Mouse (Mus musculus) hindbrain, embryonic 12.5 days (tissue): Measurements from ENCODE around the gene Stxbp1. TPM values are rescaled to one million over a fixed set of nuclear protein-coding genes. Genes with fewer than 3 reads are reported as not detected.

ENCODE experiments used
- ATAC-seq: fragments of 200-750 bp; cut with Nextera tagmentation; 2 replicates; pipeline ENCODE4 v1.8.0; 2017; ENCODE audit warnings: moderate TSS enrichment; ENCODE audit not compliant: low FRiP score
- H3K27ac ChIP-seq: fragments of 300-500 bp; sonication (generic); 2 replicates; pipeline ENCODE4 v1.5.1; 2016; ENCODE audit warnings: mild to moderate bottlenecking
- H3K27me3 ChIP-seq: fragments of 300-500 bp; sonication (generic); 2 replicates; pipeline ENCODE4 v1.6.1; 2016; ENCODE audit warnings: mild to moderate bottlenecking
- H3K36me3 ChIP-seq: fragments of 300-500 bp; sonication (generic); 2 replicates; pipeline ENCODE4 v1.6.1; 2016; ENCODE audit warnings: mild to moderate bottlenecking
- H3K4me1 ChIP-seq: fragments of 300-500 bp; sonication (generic); 2 replicates; pipeline ENCODE4 v1.6.1; 2016
- H3K4me2 ChIP-seq: fragments of 300-500 bp; sonication (generic); replicated peaks from 2 replicates; pipeline ENCODE4 v1.6.1; 2016; ENCODE audit warnings: mild to moderate bottlenecking
- H3K4me3 ChIP-seq: fragments of 300-500 bp; sonication (generic); 2 replicates; pipeline ENCODE4 v1.5.1; 2016; ENCODE audit warnings: mild to moderate bottlenecking
- H3K9ac ChIP-seq: fragments of 300-500 bp; sonication (generic); 2 replicates; pipeline ENCODE4 v1.6.1; 2016; ENCODE audit warnings: mild to moderate bottlenecking, moderate library complexity
- H3K9me3 ChIP-seq: fragments of 300-500 bp; sonication (generic); replicated peaks from 2 replicates; pipeline ENCODE4 v1.6.1; 2016; ENCODE audit warnings: mild to moderate bottlenecking
- WGBS: fragments of 180-500 bp; shearing (Covaris S2); methylation state at CpG from one replicate; pipeline ENCODE4 v1.1.7; 2016; 5-methylcytosine and 5-hydroxymethylcytosine counted together
- polyA plus RNA-seq: library from polyadenylated mRNA; unstranded; fragments of >200 nt; fragmentation: Nextera tagmentation; extraction: Ambion mirVana; gene quantifications from 2 replicates; pipeline ENCODE4 v1.2.1, GENCODE M21; 2016

The Stxbp1 gene
- polyA plus RNA-seq, 1 experiment from 2014 or later = 102 TPM

DNA sequence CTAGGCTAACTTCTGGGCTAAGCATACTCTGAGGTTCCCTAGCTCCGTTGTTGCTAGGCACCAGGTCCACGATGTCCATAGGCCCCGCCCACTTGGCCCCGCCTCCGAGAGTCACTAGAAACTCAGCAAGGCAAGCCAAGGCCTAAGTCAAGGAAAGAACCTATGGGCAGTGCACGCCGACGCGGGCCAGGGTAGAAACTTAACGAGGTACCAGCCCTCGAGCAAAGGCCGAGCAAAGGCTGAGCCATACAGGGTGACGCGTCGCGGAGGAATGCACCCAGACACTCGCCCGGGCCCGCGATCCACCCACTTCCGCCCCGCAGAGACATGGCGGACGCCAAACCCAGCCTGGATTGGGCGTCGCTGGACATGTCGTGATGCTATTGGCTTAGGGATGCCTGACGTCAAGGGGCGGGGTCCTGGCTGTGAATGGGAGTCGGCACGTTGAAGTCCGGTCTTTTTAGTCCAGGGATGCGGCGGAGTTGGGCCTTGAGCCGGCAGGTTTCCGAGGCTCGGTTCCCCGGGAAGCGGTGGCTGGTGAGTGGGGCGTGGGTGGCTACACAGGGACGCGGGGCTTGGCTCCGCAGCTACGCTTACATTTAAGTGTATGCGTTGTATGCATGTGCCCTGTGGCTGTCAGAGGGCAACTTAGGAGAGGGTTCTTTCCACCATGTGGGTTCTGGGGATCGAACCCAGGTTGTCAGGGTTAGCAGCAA is 71.5 kb downstream of the Stxbp1 start, which contains the start of the genes Ttc16 and Ptrh1:
Gene Ttc16 (minus strand): TSS at position 275 of the 716 bp plus-strand sequence.
Gene Ptrh1 (plus strand): TSS at position 428 of the 716 bp plus-strand sequence.
- H3K4me3 ChIP-seq = peak within 1 kb of the TSS; percentile 62
- WGBS = under 1% methylated on average over 46 of the region's 46 CpGs
- peak within 1 kb of the TSS; percentile 55 for H3K9ac ChIP-seq
- peak within 1 kb of the TSS; percentile 45 for H3K27ac ChIP-seq
- peak within 1 kb of the TSS; percentile 86 for H3K4me2 ChIP-seq
- peak; percentile 98 for ATAC-seq
- peaks cover 15% of the 10 kb centered on the region for H3K4me1 ChIP-seq
- H3K27me3 ChIP-seq = peaks cover 3% of the 10 kb centered on the region; the same call in 1 of the 2 replicates
- no peaks in the 10 kb centered on the region for H3K9me3 ChIP-seq
- H3K36me3 ChIP-seq = no peaks in the 10 kb centered on the region

DNA sequence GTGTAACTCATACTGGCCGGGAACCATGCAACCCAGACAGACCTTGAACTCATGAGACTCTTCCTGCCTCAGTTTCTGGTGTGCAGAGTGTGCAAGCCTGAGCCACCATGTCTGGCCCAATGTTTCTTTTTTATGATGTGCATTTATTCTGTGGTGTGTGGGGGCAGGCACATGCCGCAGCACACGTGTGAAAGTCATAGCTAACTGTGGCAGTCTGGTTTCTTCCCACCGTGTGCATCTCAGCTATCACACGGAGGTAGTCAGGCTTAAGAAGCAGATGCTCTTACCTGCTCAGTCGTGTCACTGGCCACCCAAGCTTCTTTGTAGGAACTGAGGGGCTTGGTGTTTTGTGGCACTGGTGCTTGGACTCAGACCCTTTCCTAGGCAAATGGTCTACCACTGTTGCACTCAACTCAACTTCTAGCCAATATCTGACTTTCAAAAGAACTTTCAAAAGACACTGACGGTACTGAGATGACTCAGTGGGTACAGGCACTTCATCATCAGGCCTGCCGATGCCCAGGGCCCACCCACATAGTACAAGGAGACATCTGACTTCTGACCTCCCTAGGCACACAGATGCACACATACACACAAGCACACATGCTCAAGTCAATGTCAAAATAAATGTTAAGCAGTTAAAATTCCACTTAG is 74.3 kb downstream of the Stxbp1 start:
- Histone ChIP-seq H3K9me3 (no peaks in the 10 kb centered on the region; the same call in 1 of the 2 replicates), H3K4me1 (peaks cover 23% of the 10 kb centered on the region), H3K4me2 (no peak overlapping the region), H3K27me3 (peaks cover 3% of the 10 kb centered on the region; the same call in 1 of the 2 replicates), H3K9ac (no peak overlapping the region), H3K27ac (no peak overlapping the region), H3K4me3 (no peak overlapping the region), H3K36me3 (no peaks in the 10 kb centered on the region)
- 85% methylated on average over 8 of the region's 8 CpGs for WGBS
- no peak for ATAC-seq

GRCm38 (mm10) chr2:32771886-32772285 is 75.2 kb downstream of the Stxbp1 start:
- no peak for ATAC-seq
- WGBS = 34% methylated on average over 12 of the region's 12 CpGs
- peaks cover 30% of the 10 kb centered on the region for H3K4me1 ChIP-seq
- no peak overlapping the region for H3K4me2 ChIP-seq
- no peak overlapping the region for H3K27ac ChIP-seq
- no peak overlapping the region for H3K4me3 ChIP-seq
- H3K9me3 ChIP-seq = no peaks in the 10 kb centered on the region; the same call in 1 of the 2 replicates
- H3K9ac ChIP-seq = no peak overlapping the region
- H3K27me3 ChIP-seq = peaks cover 3% of the 10 kb centered on the region; the same call in 1 of the 2 replicates
- H3K36me3 ChIP-seq = no peaks in the 10 kb centered on the region

GRCm38 (mm10) chr2:32769327-32770085 is 77.5 kb downstream of the Stxbp1 start:
- H3K36me3 ChIP-seq = no peaks in the 10 kb centered on the region
- H3K4me2 ChIP-seq = no peak overlapping the region
- H3K4me1 ChIP-seq = peaks cover 21% of the 10 kb centered on the region; the same call in 1 of the 2 replicates
- H3K27ac ChIP-seq = no peak overlapping the region
- H3K9ac ChIP-seq = no peak overlapping the region
- no peaks in the 10 kb centered on the region; the same call in 1 of the 2 replicates for H3K9me3 ChIP-seq
- 64% methylated on average over 5 of the region's 5 CpGs for WGBS
- H3K27me3 ChIP-seq = no peaks in the 10 kb centered on the region
- ATAC-seq = no peak
- H3K4me3 ChIP-seq = no peak overlapping the region

DNA sequence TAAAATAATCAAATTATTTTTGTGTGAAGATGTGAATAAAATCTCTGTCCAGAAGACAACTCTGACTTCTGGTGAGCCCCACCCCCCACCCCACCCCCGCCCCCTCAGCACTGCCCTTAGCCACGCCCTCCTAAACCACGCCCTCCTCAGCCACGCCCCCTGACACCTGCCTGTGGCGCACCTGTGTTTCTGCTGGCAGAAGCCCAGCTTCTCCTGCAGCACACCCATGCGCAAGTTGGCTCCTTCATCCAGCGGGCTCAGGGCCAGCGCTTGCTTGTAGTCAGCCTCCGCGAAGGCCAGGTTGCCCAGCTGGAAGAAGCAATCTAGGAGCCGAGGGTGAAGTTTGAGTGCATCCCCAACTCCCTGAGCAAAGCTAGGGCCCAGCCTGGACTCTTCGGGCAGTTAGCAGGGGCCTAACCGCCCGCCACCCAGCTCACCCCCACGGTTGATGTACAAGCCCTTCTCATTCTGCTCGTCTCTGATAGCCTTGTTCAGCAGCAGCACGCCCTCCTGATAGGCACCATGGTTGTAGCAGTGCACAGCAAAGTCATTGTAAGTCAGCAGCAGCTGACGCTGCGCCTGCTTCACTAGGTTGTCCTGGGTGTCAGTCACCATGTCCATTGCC is 78.3 kb downstream of the Stxbp1 start:
- ATAC-seq = no peak
- no peak overlapping the region for H3K9ac ChIP-seq
- H3K27me3 ChIP-seq = no peaks in the 10 kb centered on the region
- peaks cover 21% of the 10 kb centered on the region; the same call in 1 of the 2 replicates for H3K4me1 ChIP-seq
- H3K9me3 ChIP-seq = no peaks in the 10 kb centered on the region; the same call in 1 of the 2 replicates
- no peak overlapping the region for H3K27ac ChIP-seq
- no peak overlapping the region for H3K4me2 ChIP-seq
- H3K36me3 ChIP-seq = no peaks in the 10 kb centered on the region
- no peak overlapping the region for H3K4me3 ChIP-seq
- 51% methylated on average over 18 of the region's 19 CpGs for WGBS

- Histone ChIP-seq H3K9me3 (no peaks in the 10 kb centered on the region; the same call in 1 of the 2 replicates), H3K4me1 (peaks cover 21% of the 10 kb centered on the region; the same call in 1 of the 2 replicates), H3K9ac (no peak overlapping the region), H3K36me3 (peaks cover 11% of the 10 kb centered on the region), H3K27me3 (no peaks in the 10 kb centered on the region), H3K4me2 (no peak overlapping the region), H3K27ac (no peak overlapping the region), H3K4me3 (no peak overlapping the region)
- ATAC-seq = no peak
- 79% methylated on average over 12 of the region's 12 CpGs for WGBS
Measured at GRCm38 (mm10) chr2:32767241-32767640, 79.8 kb downstream of the Stxbp1 start.

DNA sequence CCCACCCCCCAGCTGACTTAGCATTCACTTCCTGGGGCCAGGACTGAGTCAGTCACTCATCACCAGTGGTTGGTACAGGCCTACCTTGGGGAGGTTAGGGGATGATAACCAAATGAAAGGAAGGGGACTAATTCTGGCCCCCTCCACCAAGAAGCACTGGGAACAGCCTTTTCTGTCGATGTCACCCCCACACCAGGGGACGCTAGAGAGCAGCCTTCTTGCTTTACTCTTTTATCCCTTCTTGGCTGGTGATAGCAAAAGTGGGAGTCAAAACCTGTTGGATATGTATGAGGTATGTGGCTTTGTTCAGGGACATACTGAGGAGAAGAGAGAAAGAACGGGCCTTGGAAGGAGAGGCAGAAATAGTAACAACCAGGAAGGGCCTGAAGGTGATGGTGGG is 83.7 kb downstream of the Stxbp1 start:
- H3K36me3 ChIP-seq = peaks cover 34% of the 10 kb centered on the region
- no peak for ATAC-seq
- peaks cover 20% of the 10 kb centered on the region for H3K4me1 ChIP-seq
- no peaks in the 10 kb centered on the region for H3K9me3 ChIP-seq
- no peak overlapping the region for H3K4me3 ChIP-seq
- H3K27ac ChIP-seq = no peak overlapping the region
- H3K9ac ChIP-seq = no peak overlapping the region
- no peaks in the 10 kb centered on the region for H3K27me3 ChIP-seq
- H3K4me2 ChIP-seq = no peak overlapping the region
- WGBS = 68% methylated on average over 3 of the region's 3 CpGs

DNA sequence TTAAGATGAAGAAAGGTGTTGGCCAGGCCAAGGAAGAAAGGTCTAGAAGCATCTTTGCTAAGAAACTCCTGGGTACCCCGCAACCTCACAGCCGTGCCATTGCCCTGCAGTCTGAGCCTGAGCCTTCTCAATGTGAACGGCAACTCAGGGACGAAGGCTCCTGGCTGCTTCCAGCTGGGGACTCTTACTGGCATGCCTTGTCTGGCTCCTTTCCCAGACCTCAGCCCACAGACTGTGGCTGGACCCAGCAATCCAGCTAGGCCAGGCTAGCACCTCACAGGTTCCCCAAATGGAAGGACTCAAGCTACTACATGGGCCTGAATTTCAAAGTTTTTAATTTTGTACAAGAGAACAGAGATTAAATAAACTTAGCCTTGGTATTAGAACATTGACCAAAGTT is 85.2 kb downstream of the Stxbp1 start:
- peaks cover 20% of the 10 kb centered on the region for H3K4me1 ChIP-seq
- H3K9me3 ChIP-seq = no peaks in the 10 kb centered on the region
- peaks cover 34% of the 10 kb centered on the region for H3K36me3 ChIP-seq
- H3K27ac ChIP-seq = no peak overlapping the region
- no peak for ATAC-seq
- H3K4me2 ChIP-seq = no peak overlapping the region
- no peak overlapping the region for H3K4me3 ChIP-seq
- no peak overlapping the region for H3K9ac ChIP-seq
- H3K27me3 ChIP-seq = no peaks in the 10 kb centered on the region
- WGBS = 90% methylated on average over 4 of the region's 4 CpGs

GRCm38 (mm10) chr2:32761361-32761760 is 85.7 kb downstream of the Stxbp1 start:
- H3K27ac ChIP-seq = no peak overlapping the region
- ATAC-seq = no peak
- no peak overlapping the region for H3K4me2 ChIP-seq
- no peaks in the 10 kb centered on the region for H3K9me3 ChIP-seq
- peaks cover 34% of the 10 kb centered on the region for H3K36me3 ChIP-seq
- 88% methylated on average over 14 of the region's 14 CpGs for WGBS
- no peak overlapping the region for H3K9ac ChIP-seq
- H3K4me1 ChIP-seq = peaks cover 16% of the 10 kb centered on the region
- H3K27me3 ChIP-seq = no peaks in the 10 kb centered on the region
- H3K4me3 ChIP-seq = no peak overlapping the region

GRCm38 (mm10) chr2:32759001-32759400 is 88.0 kb downstream of the Stxbp1 start:
- Histone ChIP-seq H3K4me3 (no peak overlapping the region), H3K4me1 (peaks cover 16% of the 10 kb centered on the region), H3K27ac (no peak overlapping the region), H3K27me3 (no peaks in the 10 kb centered on the region), H3K9ac (no peak overlapping the region), H3K4me2 (no peak overlapping the region), H3K9me3 (no peaks in the 10 kb centered on the region), H3K36me3 (peaks cover 44% of the 10 kb centered on the region)
- 93% methylated on average over 2 of the region's 2 CpGs for WGBS
- ATAC-seq = no peak

- H3K4me3 ChIP-seq = no peak overlapping the region
- H3K9me3 ChIP-seq = no peaks in the 10 kb centered on the region
- 66% methylated on average over 8 of the region's 8 CpGs for WGBS
- H3K27ac ChIP-seq = no peak overlapping the region
- peak overlapping the region; percentile 84; the same call in 1 of the 2 replicates for H3K9ac ChIP-seq
- ATAC-seq = no peak
- peaks cover 47% of the 10 kb centered on the region for H3K36me3 ChIP-seq
- no peak overlapping the region for H3K4me2 ChIP-seq
- H3K27me3 ChIP-seq = no peaks in the 10 kb centered on the region
- peaks cover 16% of the 10 kb centered on the region for H3K4me1 ChIP-seq
Measured at GRCm38 (mm10) chr2:32758503-32758902, 88.5 kb downstream of the Stxbp1 start.
